ENCODE assay signal across 9 mouse cellular contexts in genomic region chr5:118562206-118562605, GRCm38 (mm10). TPM values are rescaled to one million over a fixed set of nuclear protein-coding genes. Genes with fewer than 3 reads are reported as not detected.
A peak's percentile ranks its signal among the peaks of the same experiment; 100 is the strongest.
DNase-seq lines count a peak whose midpoint lies in the region; ATAC-seq and TF ChIP-seq lines count a peak whose summit lies in the region.
"Had no signal": no experiment of that assay in that cellular context is flagged by ENCODE, and none has a peak within 500 bp of the region (broad histone marks: within the 10 kb centered on the region; RNA-seq: fewer than 3 reads in every experiment).

No protein-coding gene starts in this region.

- no peak for DNase-seq in lung, postnatal 25 days (ENCODE audit: low spot score)
- no peak for DNase-seq in limb, embryonic 14.5 days (ENCODE audit: low spot score)
- no peak for DNase-seq in thymus, postnatal 25 days
- DNase-seq in lung, postnatal 36 days = no peak
- no peak for DNase-seq in gastrocnemius, adult 18-20 months (ENCODE audit: low spot score)
- DNase-seq: kidney, postnatal 10 days had no signal

- ATAC-seq in lung, embryonic 16.5 days (ENCODE audit: low read depth) = no peak
- no peak for ATAC-seq in forebrain, embryonic 12.5 days (ENCODE audit: low FRiP score)
- no peak for ATAC-seq in limb, embryonic 14.5 days (ENCODE audit: low FRiP score, low read depth)
- no peak for ATAC-seq in stomach, embryonic 15.5 days (ENCODE audit: insufficient read depth, low FRiP score, low read depth)

- H3K36me3 ChIP-seq in lung, embryonic 16.5 days (ENCODE audit: control insufficient read depth, insufficient read depth, low read length) = no peaks in the 10 kb centered on the region
- H3K36me3 ChIP-seq in forebrain, embryonic 12.5 days (replicated peaks) = no peaks in the 10 kb centered on the region
- no peaks in the 10 kb centered on the region for H3K36me3 ChIP-seq in limb, embryonic 14.5 days (ENCODE audit: control insufficient read depth, insufficient read depth, low read length)
- no peaks in the 10 kb centered on the region for H3K36me3 ChIP-seq in stomach, embryonic 15.5 days

- WGBS in lung, embryonic 16.5 days = 61% methylated on average over 3 of the region's 3 CpGs
- 41% methylated on average over 3 of the region's 3 CpGs for WGBS in forebrain, embryonic 12.5 days
- 34% methylated on average over 3 of the region's 3 CpGs for WGBS in limb, embryonic 14.5 days
- 57% methylated on average over 3 of the region's 3 CpGs for WGBS in stomach, embryonic 15.5 days

- H3K4me1 ChIP-seq in lung, embryonic 16.5 days (replicated peaks; ENCODE audit: control insufficient read depth, insufficient read depth, low read length) = peaks cover 35% of the 10 kb centered on the region
- peaks cover 53% of the 10 kb centered on the region for H3K4me1 ChIP-seq in forebrain, embryonic 12.5 days
- H3K4me1 ChIP-seq in limb, embryonic 14.5 days (ENCODE audit: control insufficient read depth, insufficient read depth, low read length) = peaks cover 49% of the 10 kb centered on the region
- peaks cover 21% of the 10 kb centered on the region for H3K4me1 ChIP-seq in stomach, embryonic 15.5 days

- no peak for TF ChIP-seq POLR2A in limb, embryonic 14.5 days (IDR thresholded peaks at IDR 0.05; ENCODE audit: borderline replicate concordance, extremely low read depth, insufficient read depth, insufficient read length)

- H3K27me3 ChIP-seq in lung, embryonic 16.5 days (ENCODE audit: control insufficient read depth, insufficient read depth, low read depth, low read length) = peaks cover 18% of the 10 kb centered on the region
- 0 out of 2 replicates have a peak, but pooled peaks cover 7% of the 10 kb centered on the region for H3K27me3 ChIP-seq in forebrain, embryonic 12.5 days
- no peaks in the 10 kb centered on the region for H3K27me3 ChIP-seq in limb, embryonic 14.5 days (ENCODE audit: control insufficient read depth, insufficient read depth, low read length)
- H3K27me3 ChIP-seq in stomach, embryonic 15.5 days (replicated peaks) = no peaks in the 10 kb centered on the region

- H3K9me3 ChIP-seq in lung, embryonic 16.5 days (ENCODE audit: control insufficient read depth, low read length) = no peaks in the 10 kb centered on the region
- H3K9me3 ChIP-seq in forebrain, embryonic 12.5 days = no peaks in the 10 kb centered on the region
- H3K9me3 ChIP-seq in limb, embryonic 14.5 days (ENCODE audit: control insufficient read depth, low read length) = no peaks in the 10 kb centered on the region
- H3K9me3 ChIP-seq in stomach, embryonic 15.5 days = no peaks in the 10 kb centered on the region

- no peak overlapping the region for H3K27ac ChIP-seq in lung, embryonic 16.5 days (ENCODE audit: low read length)
- no peak overlapping the region for H3K27ac ChIP-seq in forebrain, embryonic 12.5 days
- no peak overlapping the region for H3K27ac ChIP-seq in limb, embryonic 14.5 days (replicated peaks; ENCODE audit: low read depth, low read length)
- no peak overlapping the region for H3K27ac ChIP-seq in stomach, embryonic 15.5 days

- peak overlapping the region; percentile 93 for H3K4me2 ChIP-seq in lung, embryonic 16.5 days (ENCODE audit: low read depth, low read length)
- H3K4me2 ChIP-seq in forebrain, embryonic 12.5 days = peak overlapping the region; percentile 83
- peak overlapping the region; percentile 83 for H3K4me2 ChIP-seq in limb, embryonic 14.5 days (replicated peaks; ENCODE audit: low read depth, low read length, severe bottlenecking)
- H3K4me2 ChIP-seq in stomach, embryonic 15.5 days = peak overlapping the region; percentile 72

- H3K9ac ChIP-seq in lung, embryonic 16.5 days (ENCODE audit: low read length) = no peak overlapping the region
- 0 out of 2 replicates have a peak overlapping the region, but pooled peaks have one; percentile 17 for H3K9ac ChIP-seq in forebrain, embryonic 12.5 days
- H3K9ac ChIP-seq in limb, embryonic 14.5 days (ENCODE audit: low read depth, low read length, severe bottlenecking) = peak overlapping the region; percentile 97
- H3K9ac ChIP-seq in stomach, embryonic 15.5 days = no peak overlapping the region

- peak overlapping the region; percentile 82 for H3K4me3 ChIP-seq in lung, embryonic 16.5 days (ENCODE audit: low read length)
- peak overlapping the region; percentile 93 for H3K4me3 ChIP-seq in forebrain, embryonic 12.5 days (replicated peaks)
- H3K4me3 ChIP-seq in limb, embryonic 14.5 days (replicated peaks; ENCODE audit: low read length) = peak overlapping the region; percentile 78
- H3K4me3 ChIP-seq in stomach, embryonic 15.5 days (replicated peaks) = peak overlapping the region; percentile 80

RNA-seq across cellular contexts. Expression of gene Med13l, which starts 1.7 kb away (rescaled TPM):
- 9.5 and 11.0 TPM in 2 replicates for polyA plus RNA-seq in lung, embryonic 16.5 days (2015; fragmentation: Nextera tagmentation; extraction: Ambion mirVana)
- polyA plus RNA-seq in forebrain, embryonic 12.5 days (2016; fragmentation: Nextera tagmentation; extraction: Ambion mirVana) = 17.7 and 19.1 TPM in 2 replicates
- 17.8 and 23.0 TPM in 2 replicates for polyA plus RNA-seq in limb, embryonic 14.5 days (2012; rRNA removed)
- polyA plus RNA-seq in limb, embryonic 14.5 days (2014; fragmentation: Nextera tagmentation; extraction: Ambion mirVana) = 19.8 and 22.8 TPM in 2 replicates
- 10.7 and 11.5 TPM in 2 replicates for polyA plus RNA-seq in stomach, embryonic 15.5 days (2015; fragmentation: Nextera tagmentation; extraction: Ambion mirVana)
- total RNA-seq in gastrocnemius, adult 18-20 months (2021) = 10 to 100 TPM; 25.1 to 25.6 TPM

Comparison
In these comparisons a context has a peak if more than half of its experiments do, and no peak if none do; other contexts are left out.
1. H3K9ac ChIP-seq: peak in forebrain, embryonic 12.5 days (single experiment) and limb, embryonic 14.5 days (single experiment); none in lung, embryonic 16.5 days (single experiment) and stomach, embryonic 15.5 days (single experiment).
2. Peak in every context shown above with its lines, with median percentiles within 50 percentile points of each other: H3K4me2 ChIP-seq and H3K4me3 ChIP-seq.